Mouse (Mus musculus): ENCODE measurements around the gene Cyp4f17. TPM values are rescaled to one million over a fixed set of nuclear protein-coding genes. Genes with fewer than 3 reads are reported as not detected.
"Not testable (repeated sequence)": the region's sequence is repeated elsewhere in the genome, so short reads cannot be mapped to it uniquely, and the experiment has no call there.

The Cyp4f17 gene
- total and polyA plus RNA-seq, 2 experiments from 2014 or later = 7.9 to 8.6 TPM

GRCm38 (mm10) chr17:32527748-32528147 is 21.9 kb downstream of the Cyp4f17 start:
- no peaks in the 10 kb centered on the region for H3K27me3 ChIP-seq (ENCODE audit: insufficient read depth, low read length)
- no peak overlapping the region for H3K4me2 ChIP-seq (ENCODE audit: low read depth)
- H3K4me3 ChIP-seq (ENCODE audit: low read depth, low read length) = no peak overlapping the region
- H3K4me1 ChIP-seq (ENCODE audit: insufficient read depth) = no peaks in the 10 kb centered on the region
- 85% methylated on average over 11 of the region's 11 CpGs for WGBS
- no peak overlapping the region for H3K9ac ChIP-seq
- no peak overlapping the region for H3K27ac ChIP-seq (ENCODE audit: low read depth, low read length)
- no peaks in the 10 kb centered on the region for H3K9me3 ChIP-seq (ENCODE audit: low read length)
- ATAC-seq (no peak), DNase-seq (no peak)
- no peaks in the 10 kb centered on the region for H3K36me3 ChIP-seq (ENCODE audit: insufficient read depth)
- no peak for TF ChIP-seq CTCF (IDR thresholded peaks at IDR 0.05; ENCODE audit: low read depth)

GRCm38 (mm10) chr17:32528408-32529337 is 22.8 kb downstream of the Cyp4f17 start:
- no peaks in the 10 kb centered on the region for H3K36me3 ChIP-seq (ENCODE audit: insufficient read depth)
- H3K4me2 ChIP-seq (ENCODE audit: low read depth) = peak overlapping the region; percentile 38; the same call in 1 of the 2 replicates
- TF ChIP-seq CTCF (IDR thresholded peaks at IDR 0.05; ENCODE audit: low read depth) = peak; percentile 88
- WGBS = 20% methylated on average over 26 of the region's 26 CpGs
- H3K4me1 ChIP-seq (ENCODE audit: insufficient read depth) = no peaks in the 10 kb centered on the region
- ATAC-seq (peak; percentile 83), DNase-seq (peak; percentile 80)
- no peak overlapping the region for H3K27ac ChIP-seq (ENCODE audit: low read depth, low read length)
- no peaks in the 10 kb centered on the region for H3K9me3 ChIP-seq (ENCODE audit: low read length)
- no peak overlapping the region for H3K4me3 ChIP-seq (ENCODE audit: low read depth, low read length)
- no peak overlapping the region for H3K9ac ChIP-seq
- no peaks in the 10 kb centered on the region for H3K27me3 ChIP-seq (ENCODE audit: insufficient read depth, low read length)

GRCm38 (mm10) chr17:32532356-32532755 is 26.5 kb downstream of the Cyp4f17 start:
- not testable (repeated sequence) for H3K4me3 ChIP-seq (ENCODE audit: low read depth, low read length); H3K4me1 ChIP-seq (ENCODE audit: insufficient read depth); ATAC-seq; H3K27ac ChIP-seq (ENCODE audit: low read depth, low read length); DNase-seq; H3K9me3 ChIP-seq (ENCODE audit: low read length); H3K36me3 ChIP-seq (ENCODE audit: insufficient read depth); H3K9ac ChIP-seq; H3K4me2 ChIP-seq (ENCODE audit: low read depth); H3K27me3 ChIP-seq (ENCODE audit: insufficient read depth, low read length)
- WGBS = 65% methylated on average over 4 of the region's 4 CpGs

DNA sequence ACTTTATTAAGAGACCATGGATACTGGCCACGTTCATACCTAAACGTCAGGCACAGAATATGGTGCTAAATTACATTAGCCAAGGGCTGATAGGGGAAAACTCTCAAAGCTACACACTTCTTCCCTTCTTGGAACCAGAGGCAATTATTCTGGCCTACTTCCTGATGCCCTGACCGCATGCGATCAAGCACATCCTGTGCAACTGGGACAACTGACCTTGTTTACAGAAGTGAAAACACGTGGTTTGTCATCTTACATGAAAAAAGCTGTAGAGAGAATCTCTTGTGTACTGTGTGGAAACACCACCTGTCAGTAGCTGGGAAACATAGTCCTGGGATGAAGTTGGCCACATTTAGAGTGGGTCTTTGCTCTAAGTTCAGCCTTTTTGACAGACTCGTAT is 28.2 kb downstream of the Cyp4f17 start:
- no peak overlapping the region for H3K9ac ChIP-seq
- H3K4me3 ChIP-seq (ENCODE audit: low read depth, low read length) = no peak overlapping the region
- TF ChIP-seq CTCF (IDR thresholded peaks at IDR 0.05; ENCODE audit: low read depth) = no peak
- DNase-seq (no peak), ATAC-seq (no peak)
- no peak overlapping the region for H3K27ac ChIP-seq (ENCODE audit: low read depth, low read length)
- H3K9me3 ChIP-seq (ENCODE audit: low read length) = no peaks in the 10 kb centered on the region
- 0 out of 2 replicates have a peak, but pooled peaks cover 3% of the 10 kb centered on the region for H3K4me1 ChIP-seq (ENCODE audit: insufficient read depth)
- H3K4me2 ChIP-seq (ENCODE audit: low read depth) = no peak overlapping the region
- H3K27me3 ChIP-seq (ENCODE audit: insufficient read depth, low read length) = no peaks in the 10 kb centered on the region
- no peaks in the 10 kb centered on the region for H3K36me3 ChIP-seq (ENCODE audit: insufficient read depth)
- WGBS = 90% methylated on average over 6 of the region's 6 CpGs

GRCm38 (mm10) chr17:32536051-32536866 is 30.4 kb downstream of the Cyp4f17 start, which contains the start of gene Cyp4f16:
TSS of gene Cyp4f16 (plus strand) at chr17:32536558.
- ATAC-seq (peak; percentile 98), DNase-seq (peak; percentile 90)
- not testable (repeated sequence) for H3K27me3 ChIP-seq (ENCODE audit: insufficient read depth, low read length); H3K36me3 ChIP-seq (ENCODE audit: insufficient read depth); H3K27ac ChIP-seq (ENCODE audit: low read depth, low read length); H3K4me1 ChIP-seq (ENCODE audit: insufficient read depth); H3K9me3 ChIP-seq (ENCODE audit: low read length)
- H3K4me2 ChIP-seq (ENCODE audit: low read depth) = peak within 1 kb of the TSS; percentile 57
- H3K9ac ChIP-seq = peak within 1 kb of the TSS; percentile 31; the same call in 1 of the 2 replicates
- 12% methylated on average over 5 of the region's 5 CpGs for WGBS
- H3K4me3 ChIP-seq (ENCODE audit: low read depth, low read length) = peak within 1 kb of the TSS; percentile 39

DNA sequence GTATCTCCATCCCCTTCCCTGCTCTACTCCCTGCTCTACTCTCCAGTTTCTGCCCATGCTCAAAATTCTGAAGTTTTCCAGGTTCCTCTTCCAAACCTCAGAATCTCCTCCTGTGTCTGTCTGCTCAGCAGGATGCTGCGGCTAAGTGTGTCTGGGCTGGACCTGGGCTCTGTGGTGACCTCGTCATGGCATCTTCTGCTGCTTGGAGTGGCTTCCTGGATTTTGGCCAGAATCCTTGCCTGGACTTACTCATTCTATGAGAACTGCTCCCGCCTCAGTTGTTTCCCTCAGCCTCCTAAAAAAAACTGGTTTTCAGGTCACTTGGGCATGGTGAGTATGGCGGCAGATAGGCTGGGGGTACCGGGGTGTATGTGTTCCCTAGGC is 31.0 kb downstream of the Cyp4f17 start:
- H3K9me3 ChIP-seq (ENCODE audit: low read length) = no peaks in the 10 kb centered on the region
- H3K4me3 ChIP-seq (ENCODE audit: low read depth, low read length) = peak overlapping the region; percentile 39
- whole genome bisulfite sequencing = 64% methylated on average over 5 of the region's 5 CpGs
- H3K4me1 ChIP-seq (ENCODE audit: insufficient read depth) = 0 out of 2 replicates have a peak, but pooled peaks cover 3% of the 10 kb centered on the region
- DNase-seq (no peak), ATAC-seq (0 out of 2 replicates have a peak, but pooled peaks have one; percentile 5)
- H3K4me2 ChIP-seq (ENCODE audit: low read depth) = peak overlapping the region; percentile 57
- H3K27ac ChIP-seq (ENCODE audit: low read depth, low read length) = no peak overlapping the region
- no peak for TF ChIP-seq CTCF (IDR thresholded peaks at IDR 0.05; ENCODE audit: low read depth)
- H3K9ac ChIP-seq = peak overlapping the region; percentile 31; the same call in 1 of the 2 replicates
- H3K27me3 ChIP-seq (ENCODE audit: insufficient read depth, low read length) = no peaks in the 10 kb centered on the region
- no peaks in the 10 kb centered on the region for H3K36me3 ChIP-seq (ENCODE audit: insufficient read depth)

DNA sequence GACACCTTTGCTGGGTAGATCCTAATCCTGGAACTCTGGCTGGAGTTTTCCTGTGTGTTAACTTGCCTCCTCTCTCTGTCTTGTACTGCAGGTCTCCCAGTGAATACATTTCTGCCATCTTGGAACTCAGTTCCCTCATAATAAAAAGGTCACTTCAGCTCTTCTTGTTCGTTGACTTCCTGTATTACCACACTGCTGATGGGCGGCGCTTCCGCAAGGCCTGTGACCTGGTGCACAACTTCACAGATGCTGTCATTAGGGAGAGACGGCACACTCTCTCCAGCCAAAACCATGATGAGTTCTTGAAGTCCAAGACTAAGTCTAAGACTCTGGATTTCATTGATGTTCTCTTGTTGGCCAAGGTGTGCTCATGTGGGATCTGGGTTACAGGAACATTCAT is 38.9 kb downstream of the Cyp4f17 start:
- H3K9me3 ChIP-seq (ENCODE audit: low read length); H3K4me2 ChIP-seq (ENCODE audit: low read depth); H3K4me1 ChIP-seq (ENCODE audit: insufficient read depth); H3K27me3 ChIP-seq (ENCODE audit: insufficient read depth, low read length); DNase-seq; H3K27ac ChIP-seq (ENCODE audit: low read depth, low read length); H3K9ac ChIP-seq; ATAC-seq; H3K4me3 ChIP-seq (ENCODE audit: low read depth, low read length); H3K36me3 ChIP-seq (ENCODE audit: insufficient read depth): not testable (repeated sequence)
- WGBS = 97% methylated on average over 5 of the region's 5 CpGs

GRCm38 (mm10) chr17:32550377-32550776 is 44.5 kb downstream of the Cyp4f17 start:
- not testable (repeated sequence) for H3K27me3 ChIP-seq (ENCODE audit: insufficient read depth, low read length); H3K4me3 ChIP-seq (ENCODE audit: low read depth, low read length); DNase-seq; H3K4me1 ChIP-seq (ENCODE audit: insufficient read depth); H3K9me3 ChIP-seq (ENCODE audit: low read length); ATAC-seq; H3K36me3 ChIP-seq (ENCODE audit: insufficient read depth); H3K27ac ChIP-seq (ENCODE audit: low read depth, low read length)
- WGBS = 88% methylated on average over 3 of the region's 3 CpGs
- H3K9ac ChIP-seq = peak overlapping the region; percentile 39
- H3K4me2 ChIP-seq (ENCODE audit: low read depth) = peak overlapping the region; percentile 51

Data from forebrain, postnatal 0 days (tissue).